Mouse (Mus musculus) MEL (cell line): ENCODE measurements around the gene Otog.

Source experiments
- CTCF ChIP-seq, 3 experiments: IDR thresholded peaks in 2 of 3; conservative IDR thresholded peaks in 1 of 3; 2 replicates each; pipeline ENCODE4 v1.5.1; 2011 to 2012; ENCODE audit warnings: low read length in 3 of 3, low read depth in 2 of 3, mild to moderate bottlenecking in 2 of 3, improper control_type of control experiment in 1 of 3, inconsistent platforms in 1 of 3, mixed read lengths in 1 of 3, moderate library complexity in 1 of 3; ENCODE audit not compliant: control insufficient read depth in 1 of 3, insufficient read depth in 1 of 3, poor library complexity in 1 of 3, severe bottlenecking in 1 of 3
- EP300 ChIP-seq, 2 experiments: IDR thresholded peaks; 2 replicates each; pipeline ENCODE4 v1.6.1; 2011; ENCODE audit warnings: improper control_type of control experiment in 2 of 2, low read length in 2 of 2, low read depth in 1 of 2, mild to moderate bottlenecking in 1 of 2
- MAZ ChIP-seq: IDR thresholded peaks from 2 replicates; pipeline ENCODE4 v1.6.1; 2012; ENCODE audit warnings: low read depth, mild to moderate bottlenecking, inconsistent platforms, low read length, improper control_type of control experiment
- MXI1 ChIP-seq: IDR thresholded peaks from 2 replicates; pipeline ENCODE4 v1.6.1; 2011; ENCODE audit warnings: mild to moderate bottlenecking, low read depth, low read length, improper control_type of control experiment
- MYC ChIP-seq: IDR thresholded peaks from 2 replicates; pipeline ENCODE4 v1.6.1; 2011; ENCODE audit warnings: low read depth, mild to moderate bottlenecking, low read length, improper control_type of control experiment, moderate library complexity
- POLR2A ChIP-seq, 2 experiments: IDR thresholded peaks; 2 replicates each; pipeline ENCODE4 v1.6.1; 2011 to 2012; ENCODE audit warnings: low read length in 2 of 2, mild to moderate bottlenecking in 2 of 2, control low read depth in 1 of 2, improper control_type of control experiment in 1 of 2, low read depth in 1 of 2, moderate library complexity in 1 of 2; ENCODE audit not compliant: control insufficient read depth in 1 of 2, insufficient read depth in 1 of 2, poor library complexity in 1 of 2
- POLR2AphosphoS5 ChIP-seq: IDR thresholded peaks from 2 replicates; pipeline ENCODE4 v1.6.1; 2012; ENCODE audit warnings: low read depth, borderline replicate concordance, mild to moderate bottlenecking, inconsistent platforms, low read length, moderate library complexity, mixed read lengths
- SMC3 ChIP-seq: IDR thresholded peaks from 2 replicates; pipeline ENCODE4 v1.6.1; 2011; ENCODE audit warnings: low read depth, low read length, improper control_type of control experiment
- USF1 ChIP-seq: IDR thresholded peaks from 2 replicates; pipeline ENCODE4 v1.6.1; 2014; ENCODE audit warnings: low read depth, mild to moderate bottlenecking, inconsistent platforms, low read length, improper control_type of control experiment, moderate library complexity

- TF ChIP-seq USF1 (no peak), POLR2AphosphoS5 (no peak), MXI1 (no peak), POLR2A (IDR thresholded peaks at IDR 0.05; ENCODE audit: control insufficient read depth in 1 of 2, insufficient read depth in 1 of 2, low read depth in 1 of 2, low read length in 2 of 2, poor library complexity in 1 of 2) (no peak), SMC3 (no peak), MYC (no peak), EP300 (IDR thresholded peaks at IDR 0.05; ENCODE audit: low read depth in 1 of 2, low read length in 2 of 2) (no peak), CTCF (IDR thresholded peaks at IDR 0.05 in 2 of 3, conservative IDR thresholded peaks at IDR 0.05 in 1 of 3; ENCODE audit: control insufficient read depth in 1 of 3, insufficient read depth in 1 of 3, low read depth in 2 of 3, low read length in 3 of 3, poor library complexity in 1 of 3, severe bottlenecking in 1 of 3) (no peak), MAZ (no peak)
Observed at GRCm38 (mm10) chr7:46195356-46195755, 45.4 kb upstream of the Otog start.
